Mouse (Mus musculus) retina, embryonic 14.5 days (tissue): ENCODE data around the gene Lin52.

Source experiments
- DNase-seq: peaks from one replicate; pipeline ENCODE4 v3.0.0-alpha.2; 2015; ENCODE audit warnings: low spot score

Gene Lin52

DNA sequence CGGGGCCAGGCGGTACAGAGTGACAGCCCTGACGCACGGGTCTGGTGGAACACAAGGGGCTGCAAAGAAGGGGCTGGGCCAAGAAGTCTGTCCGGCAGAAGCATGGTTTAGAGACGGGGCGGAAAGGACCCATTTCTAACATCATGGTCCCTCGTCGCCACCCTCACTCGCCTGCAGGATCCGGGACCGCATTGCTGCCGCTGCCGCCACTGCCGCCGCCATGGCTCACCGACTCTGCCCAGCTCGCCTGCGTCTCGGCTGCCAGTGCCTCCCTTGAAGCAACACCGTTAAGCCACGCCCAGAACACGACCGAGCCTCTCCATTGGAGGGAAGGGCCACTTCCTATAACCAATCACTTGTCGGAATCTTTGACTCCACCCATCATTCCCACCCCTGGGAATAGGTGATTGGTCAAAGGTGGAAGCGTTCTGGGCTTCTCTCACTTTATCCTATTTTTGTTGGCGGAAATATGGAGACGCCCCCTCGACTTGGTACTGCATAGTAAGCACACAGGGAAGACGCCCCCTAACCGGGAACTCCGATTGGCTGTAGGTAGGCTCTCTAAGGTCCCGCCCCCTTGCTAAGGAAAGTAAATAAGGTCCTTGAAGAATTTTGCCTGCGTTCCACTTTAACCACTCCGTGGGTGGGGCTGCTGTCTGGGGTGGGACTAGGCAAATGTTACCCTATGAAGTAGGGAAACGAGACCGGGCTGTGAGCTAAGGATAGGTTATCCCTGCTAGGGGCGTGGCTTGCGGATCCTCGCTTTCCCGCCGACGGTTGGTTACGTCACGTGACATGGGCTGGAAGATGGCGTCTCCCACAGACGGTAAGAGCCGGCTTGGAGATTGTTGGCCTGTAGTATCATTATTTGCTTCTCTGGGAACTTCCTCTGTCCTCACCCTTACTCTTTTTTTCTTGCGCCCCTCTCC, at the start of gene Lin52, which contains the start of gene Aldh6a1:
Lin52 (plus strand) TSS at position 705 of the 929 bp plus-strand sequence.
Aldh6a1 (minus strand) TSS at position 287 of the 929 bp plus-strand sequence.
- peak; percentile 99 for DNase-seq

DNA sequence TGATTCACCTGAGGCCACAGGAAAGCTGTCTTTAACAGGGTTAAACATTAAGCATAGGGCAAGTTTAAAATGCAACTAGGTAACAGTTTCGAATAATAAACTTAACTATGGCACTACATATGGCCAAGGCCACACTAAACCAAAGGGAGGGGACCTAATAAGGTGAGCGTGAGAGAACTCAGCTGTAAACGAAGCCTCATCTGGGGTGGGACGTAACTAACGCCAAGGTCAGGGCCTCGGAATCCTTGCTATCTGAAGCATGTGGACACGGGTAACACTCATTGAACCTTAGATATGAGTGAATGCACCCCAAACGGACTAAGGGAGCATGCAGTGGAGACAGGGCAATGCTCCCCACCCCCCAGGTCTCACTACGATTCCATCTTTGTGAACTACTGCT, 48.3 kb upstream of the Lin52 start:
- DNase-seq, result no peak

DNA sequence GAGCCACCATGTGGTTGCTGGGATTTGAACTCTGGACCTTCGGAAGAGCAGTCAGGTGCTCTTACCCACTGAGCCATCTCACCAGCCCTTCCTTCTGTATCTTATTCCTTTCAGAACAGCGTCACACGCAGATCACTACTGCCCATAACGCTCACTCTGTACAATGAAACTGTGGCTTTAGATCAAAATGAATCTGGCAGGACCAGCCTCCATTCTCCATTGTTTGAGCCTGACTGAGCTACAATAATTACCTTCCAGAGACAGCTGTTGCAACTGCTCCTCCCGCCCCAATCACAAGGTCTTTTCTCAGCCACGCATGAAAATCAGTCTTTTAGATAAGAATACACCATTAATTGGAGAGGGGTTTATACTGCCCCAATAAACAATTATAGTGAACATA, 46.7 kb upstream of the Lin52 start:
- DNase-seq, result peak; percentile 79

DNA sequence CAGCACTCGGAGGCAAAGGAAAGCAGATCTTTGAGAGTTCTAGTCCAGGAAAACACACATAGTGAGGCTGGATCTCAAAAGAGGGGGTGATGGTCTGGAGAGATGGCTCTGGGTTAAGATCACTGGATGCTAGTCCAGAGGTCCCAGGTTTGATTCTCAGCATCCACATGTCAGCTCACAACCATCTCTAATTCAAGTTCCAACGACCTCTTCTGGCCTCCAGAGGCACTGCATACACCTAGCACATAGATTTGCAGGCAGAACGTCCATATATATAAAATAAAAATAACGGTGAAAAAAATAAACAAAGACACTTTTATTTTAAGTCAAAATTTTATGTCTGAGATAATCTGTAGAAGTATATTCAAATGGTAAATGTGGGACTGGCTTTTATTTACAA, 44.0 kb upstream of the Lin52 start:
- DNase-seq, result peak; percentile 13

DNA sequence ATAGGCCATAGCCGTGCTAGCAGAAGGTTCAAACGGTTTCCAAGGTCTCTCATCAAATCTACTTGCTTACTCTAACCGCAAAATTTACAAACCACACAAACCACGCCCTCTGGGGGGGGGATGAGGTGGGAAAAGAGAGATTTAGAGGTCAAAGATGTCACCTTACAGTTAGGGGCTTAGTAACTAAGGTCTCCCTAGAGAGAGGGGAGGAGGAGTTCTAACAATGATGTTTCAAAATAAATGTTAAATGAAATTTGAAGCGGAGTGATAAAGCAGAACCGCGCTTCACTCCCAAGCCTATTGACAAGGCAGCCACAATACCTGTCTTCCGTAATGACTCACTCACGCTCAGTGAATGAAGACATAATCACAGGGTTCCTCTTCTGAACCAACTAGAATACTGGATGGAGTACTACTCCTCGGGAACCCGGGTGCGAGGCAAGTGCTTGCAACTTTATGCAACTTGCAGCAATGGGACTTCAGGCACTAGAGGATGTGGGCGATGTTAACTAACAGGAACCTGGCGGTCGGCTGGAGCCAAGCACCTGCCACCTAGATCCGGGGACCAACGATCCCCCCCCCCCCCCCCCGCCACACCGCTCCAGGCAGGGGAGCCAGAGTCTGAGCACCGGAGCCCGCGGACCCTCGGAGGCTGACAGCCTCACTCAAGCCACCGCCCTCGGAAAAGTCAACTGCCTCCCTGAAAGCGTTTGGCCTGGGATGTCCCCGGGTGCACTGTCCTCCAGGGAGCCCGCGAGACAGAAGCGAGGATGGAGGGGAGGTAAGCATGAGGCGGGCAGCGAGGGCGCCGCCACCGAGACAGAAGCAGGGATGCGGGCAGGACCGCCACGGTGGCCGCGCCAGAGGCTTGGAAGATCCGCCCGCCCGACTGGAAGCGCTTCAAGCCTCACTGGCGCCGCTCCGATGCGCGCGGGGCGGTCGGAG, 43.1 kb upstream of the Lin52 start:
- DNase-seq, result peak; percentile 23

DNA sequence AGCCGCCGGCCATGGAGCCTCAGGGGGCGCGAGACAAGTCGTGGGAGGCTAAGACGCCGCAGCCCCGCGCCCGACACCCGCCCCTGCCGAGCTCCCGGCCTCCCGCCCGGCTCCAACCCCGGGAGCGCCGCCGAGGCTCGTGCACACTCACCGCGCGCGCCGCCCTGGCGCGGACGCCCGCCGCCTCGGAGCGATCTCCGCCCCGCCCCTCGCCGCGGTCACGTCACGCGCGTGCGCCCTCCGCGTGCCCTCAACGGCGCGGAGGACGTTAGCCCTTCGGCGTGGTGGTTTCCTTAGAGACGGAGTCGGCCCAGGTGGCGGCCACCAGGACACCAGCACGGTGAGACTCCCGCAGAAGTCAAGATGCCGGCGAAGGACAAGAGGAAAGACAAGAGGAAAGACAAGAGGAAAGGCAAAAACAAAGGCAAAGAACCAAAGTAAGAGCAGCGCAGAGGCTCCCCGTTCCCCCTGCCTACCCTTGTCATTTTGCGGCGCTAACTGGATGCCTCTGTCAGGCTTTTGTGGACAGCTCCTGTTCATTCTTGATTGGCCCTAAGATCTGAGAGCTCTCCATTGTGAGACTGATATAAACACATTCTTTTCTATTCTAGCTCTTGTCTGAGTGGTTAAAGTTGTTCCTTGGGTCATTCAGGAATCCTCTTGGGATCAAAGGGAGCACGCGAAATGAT, 42.3 kb upstream of the Lin52 start, which contains the start of the genes Entpd5 and Bbof1:
Entpd5 (minus strand) TSS at position 211 of the 689 bp plus-strand sequence.
Bbof1 (plus strand) TSS at position 253 of the 689 bp plus-strand sequence.
- peak; percentile 90 for DNase-seq

DNA sequence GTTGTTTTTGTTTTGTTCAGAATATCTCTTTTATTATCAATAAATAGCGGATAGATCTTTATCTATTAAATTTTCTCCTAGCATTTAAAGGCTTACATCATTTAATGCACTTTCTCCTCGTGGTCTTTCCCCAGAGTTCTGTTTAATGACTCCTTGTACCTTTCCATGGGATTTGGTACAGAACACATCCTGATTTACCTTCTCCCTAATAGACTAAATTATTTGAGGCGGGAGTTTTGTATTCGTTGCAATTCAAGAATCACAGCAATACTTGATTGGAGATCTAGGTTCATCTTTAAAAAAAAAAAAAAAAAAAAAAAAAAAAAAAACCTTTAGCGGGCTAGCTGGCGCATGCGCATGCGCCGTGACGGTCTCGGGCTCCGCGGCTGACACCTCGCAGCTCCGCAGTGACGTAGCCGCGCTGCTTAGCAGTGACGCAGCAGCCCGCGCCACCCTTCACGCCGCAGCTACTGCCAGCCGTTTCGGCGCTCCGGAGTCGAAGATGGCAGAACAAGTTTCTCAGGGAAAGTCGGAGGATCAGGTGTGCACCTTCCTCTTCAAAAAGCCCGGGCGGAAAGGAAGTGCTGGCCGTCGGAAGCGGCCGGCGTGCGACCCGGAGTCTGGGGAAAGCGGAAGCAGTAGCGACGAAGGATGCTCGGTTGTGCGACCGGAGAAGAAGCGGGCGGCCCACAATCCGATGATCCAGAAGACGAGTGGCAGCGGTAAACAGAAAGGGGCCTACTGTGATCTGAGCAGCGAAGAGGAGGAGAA, 34.2 kb upstream of the Lin52 start, which contains the start of gene Rnf113a2:
Rnf113a2 (plus strand) TSS at position 363 of the 771 bp plus-strand sequence.
- DNase-seq, result peak; percentile 88

DNA sequence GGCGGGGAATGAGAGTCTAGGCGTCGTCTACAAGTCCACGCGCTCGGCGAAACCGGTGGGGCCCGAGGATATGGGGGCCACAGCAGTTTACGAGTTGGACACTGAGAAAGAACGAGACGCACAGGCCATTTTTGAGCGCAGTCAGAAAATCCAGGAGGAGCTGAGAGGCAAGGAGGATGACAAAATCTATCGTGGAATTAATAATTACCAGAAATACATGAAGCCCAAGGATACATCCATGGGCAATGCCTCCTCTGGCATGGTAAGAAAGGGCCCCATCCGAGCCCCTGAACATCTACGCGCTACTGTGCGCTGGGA, 33.7 kb upstream of the Lin52 start:
- DNase-seq, result no peak

DNA sequence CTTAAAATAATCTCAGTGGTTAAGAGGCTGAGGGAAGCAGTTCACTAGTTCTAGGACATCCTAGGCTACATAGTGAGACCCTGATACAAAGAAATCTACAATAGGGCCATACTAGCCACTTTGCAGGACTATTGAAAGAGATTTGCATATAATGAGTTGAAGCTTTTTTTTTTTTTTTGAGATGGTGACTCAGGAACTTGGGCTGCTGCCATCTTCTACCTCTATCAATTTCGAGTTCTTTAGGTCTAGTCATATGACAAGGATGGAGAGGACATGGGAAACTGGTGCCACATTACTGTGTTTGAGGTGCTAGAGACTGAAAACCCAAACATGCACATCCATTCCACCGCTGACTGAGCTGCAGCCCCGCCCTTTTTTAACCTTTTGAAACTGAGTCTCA, 27.2 kb upstream of the Lin52 start:
- DNase-seq, result no peak

DNA sequence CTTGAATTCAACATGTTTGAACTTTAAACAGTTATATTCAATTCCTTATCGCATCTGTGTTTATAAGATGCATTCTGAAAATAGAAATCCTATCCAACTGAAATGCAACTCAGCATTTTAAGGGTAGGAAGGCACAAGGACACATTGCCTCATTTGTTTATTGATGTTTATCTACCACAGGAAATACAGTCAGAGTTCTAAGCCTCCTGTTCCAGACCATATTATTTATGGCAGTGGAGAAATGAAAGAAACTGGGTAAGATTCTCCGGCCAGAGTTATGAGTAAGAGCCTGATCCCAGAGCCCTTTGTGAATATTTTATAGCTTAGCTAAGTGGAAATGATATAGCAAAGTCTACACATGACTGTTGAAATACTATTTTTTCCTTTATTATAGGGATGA, 21.4 kb upstream of the Lin52 start:
- DNase-seq, result no peak

DNA sequence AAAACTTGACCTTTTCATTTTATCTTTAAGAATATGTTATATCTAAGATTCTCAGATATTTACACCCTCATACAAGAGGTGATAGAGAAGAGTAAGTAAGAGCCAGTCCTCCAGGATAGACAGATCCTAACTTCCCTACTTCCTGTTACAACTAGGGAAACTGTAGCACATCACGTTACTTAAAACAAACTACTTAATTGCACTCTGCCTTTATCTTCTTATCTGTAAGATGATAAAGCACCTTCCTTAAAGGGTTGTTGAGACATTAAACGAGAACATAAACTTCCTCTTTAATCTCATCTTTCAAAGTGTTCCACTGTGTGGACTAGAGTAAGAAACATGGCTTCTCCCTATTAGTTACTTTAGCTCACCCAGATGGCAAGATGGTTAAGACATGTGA, 12.5 kb upstream of the Lin52 start:
- DNase-seq, result no peak

DNA sequence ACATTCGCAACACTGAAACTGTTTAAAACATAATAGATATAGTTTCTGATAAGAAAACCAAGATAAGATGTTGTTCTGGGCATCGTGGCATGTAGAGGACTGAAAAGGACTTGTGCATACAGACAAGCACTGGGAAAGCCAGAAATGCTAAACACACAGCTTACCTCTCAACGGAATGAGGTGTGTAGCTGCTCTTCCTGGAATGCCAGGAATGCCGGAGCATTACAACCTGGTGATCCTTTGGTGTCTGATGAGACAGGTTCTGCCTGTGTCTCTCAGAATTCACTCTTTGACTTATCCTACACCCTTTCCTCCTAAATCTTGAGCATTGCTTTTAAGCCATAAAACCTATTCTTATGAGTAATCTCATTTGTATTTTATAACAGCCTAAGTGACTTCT, 8.7 kb upstream of the Lin52 start:
- no peak for DNase-seq

DNA sequence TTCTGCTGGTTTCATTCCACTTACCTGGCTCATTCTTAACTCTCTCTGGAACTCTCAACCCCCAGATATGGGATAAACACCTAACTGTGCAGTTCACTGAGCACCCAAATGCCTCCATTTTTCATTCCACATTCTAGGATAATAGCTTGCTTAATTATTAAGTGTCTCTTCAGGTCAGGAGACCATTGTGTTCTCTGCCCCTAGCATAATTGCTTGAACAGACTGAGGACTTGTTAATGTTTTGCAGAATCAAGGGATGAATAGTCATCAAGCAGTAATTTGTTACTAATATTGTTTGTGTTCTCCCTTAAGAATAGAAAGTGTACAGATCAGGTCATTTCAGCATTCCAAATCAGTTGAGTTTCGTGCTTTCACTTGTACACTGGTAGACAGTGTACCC, 3.8 kb upstream of the Lin52 start:
- no peak for DNase-seq

DNA sequence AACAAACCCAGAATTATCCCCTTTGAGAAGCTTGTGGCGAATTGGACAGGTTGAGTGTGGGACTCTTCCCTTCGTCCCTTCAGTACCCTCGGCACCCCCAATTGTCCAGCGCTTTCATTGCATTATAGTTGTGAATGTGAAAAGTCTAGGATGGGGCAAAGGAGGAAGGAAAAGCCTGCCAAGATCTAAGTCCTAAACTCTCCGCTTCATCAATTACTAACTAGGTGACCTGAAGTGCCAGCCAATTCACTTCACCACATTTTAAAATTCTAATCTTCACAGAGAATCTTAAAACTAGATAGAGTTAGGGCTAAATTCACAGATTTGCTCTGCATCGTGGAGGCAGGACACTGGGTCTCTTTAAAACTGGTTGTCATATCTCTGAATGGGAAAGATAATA, 3.0 kb upstream of the Lin52 start:
- no peak for DNase-seq

DNA sequence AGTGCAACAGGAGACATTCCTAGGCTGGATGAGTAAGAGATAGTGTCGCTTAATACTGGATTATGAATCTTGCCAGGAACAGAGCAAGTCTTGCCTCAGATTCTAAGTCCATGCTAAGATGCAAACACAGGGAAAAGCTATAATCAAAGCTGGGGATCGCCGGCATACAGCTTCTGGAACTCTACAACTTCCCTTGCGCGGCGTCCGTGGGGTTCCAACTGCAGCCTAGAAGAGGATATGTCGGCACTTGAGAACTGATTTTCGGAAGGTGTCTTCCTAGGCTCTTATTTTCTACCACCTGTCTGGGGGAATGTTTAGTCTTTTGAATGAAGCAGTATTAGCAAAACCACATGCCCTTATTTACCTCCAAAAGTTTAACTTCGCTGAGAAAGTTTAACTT, 1.3 kb upstream of the Lin52 start:
- DNase-seq, result no peak

DNA sequence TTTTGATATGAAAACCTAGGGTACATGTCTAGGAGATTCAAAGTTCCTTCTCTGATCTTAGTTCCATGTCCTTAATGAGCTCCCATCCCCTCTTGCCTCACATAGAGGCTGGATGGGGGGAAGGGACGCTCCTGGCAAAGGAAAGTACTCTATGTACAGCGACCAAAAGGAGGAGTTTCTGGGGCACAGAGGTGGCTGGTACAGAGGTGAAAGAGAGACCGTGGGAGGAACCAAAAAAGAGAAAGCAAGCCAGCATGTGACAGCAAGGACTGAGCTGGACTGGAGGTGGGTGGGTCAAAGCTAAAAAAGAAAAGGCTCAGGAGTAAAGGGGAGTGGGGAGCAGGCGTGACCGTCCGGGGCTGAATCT, 888 bp upstream of the Lin52 start:
- no peak for DNase-seq

DNA sequence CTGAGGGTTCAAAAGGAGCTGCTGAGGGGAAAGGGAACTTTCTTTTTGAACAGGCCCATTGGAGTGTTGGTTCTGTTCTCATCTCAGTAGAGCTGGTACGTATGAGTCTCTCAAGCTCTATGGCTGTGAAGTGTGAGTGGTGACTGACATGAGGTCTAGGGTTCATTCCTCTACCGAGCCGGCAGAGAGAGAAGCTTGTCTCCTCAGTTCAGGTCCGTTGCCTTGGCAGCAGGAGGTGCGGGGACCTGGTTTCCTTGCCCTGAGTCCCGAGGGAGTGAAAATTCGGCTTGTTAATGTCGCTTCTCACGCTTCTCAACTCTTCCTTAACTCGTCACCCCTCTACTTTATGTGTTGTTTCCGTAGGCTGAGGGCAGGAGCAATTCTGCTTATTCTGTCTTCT, 579 bp downstream of the Lin52 start:
- no peak for DNase-seq

DNA sequence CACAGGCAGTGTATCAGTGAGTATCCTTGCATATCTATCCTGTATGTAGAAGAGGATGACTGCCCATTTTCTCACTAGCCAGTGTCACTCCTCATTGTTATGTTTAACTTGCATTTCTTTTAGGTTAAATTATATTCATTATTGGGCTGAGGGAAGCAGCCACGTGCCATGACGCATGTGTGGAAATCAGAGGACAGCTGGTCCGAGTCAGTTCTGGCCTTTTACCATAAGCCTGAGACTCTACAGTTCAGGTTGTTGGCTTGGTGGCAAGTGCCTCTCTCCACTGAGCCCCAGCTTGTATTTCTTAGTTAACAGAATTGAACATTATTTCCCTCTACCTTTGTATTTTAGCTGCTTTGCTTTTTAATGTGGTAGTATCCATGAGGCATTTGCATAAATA, 5.7 kb downstream of the Lin52 start:
- DNase-seq, result no peak

DNA sequence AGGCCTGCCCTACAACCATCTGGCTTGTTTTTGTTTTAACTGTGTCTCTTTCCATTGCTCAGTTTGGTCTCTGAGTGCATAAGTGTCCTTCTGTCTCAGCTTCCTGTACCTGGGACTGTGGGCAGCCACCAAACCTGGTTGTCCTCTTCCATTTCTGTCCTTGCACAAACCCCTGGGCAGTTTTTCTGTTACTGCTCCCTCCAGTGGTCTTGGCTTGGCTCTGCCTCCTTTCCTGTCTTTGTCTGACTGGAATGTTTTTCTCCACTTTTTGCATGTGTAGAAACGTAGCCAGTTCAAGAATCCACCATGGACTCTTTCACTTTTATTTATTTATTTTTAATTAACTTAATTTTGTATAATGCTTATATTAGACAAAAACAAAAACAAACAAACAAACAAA, 8.6 kb downstream of the Lin52 start:
- DNase-seq, result peak; percentile 29

DNA sequence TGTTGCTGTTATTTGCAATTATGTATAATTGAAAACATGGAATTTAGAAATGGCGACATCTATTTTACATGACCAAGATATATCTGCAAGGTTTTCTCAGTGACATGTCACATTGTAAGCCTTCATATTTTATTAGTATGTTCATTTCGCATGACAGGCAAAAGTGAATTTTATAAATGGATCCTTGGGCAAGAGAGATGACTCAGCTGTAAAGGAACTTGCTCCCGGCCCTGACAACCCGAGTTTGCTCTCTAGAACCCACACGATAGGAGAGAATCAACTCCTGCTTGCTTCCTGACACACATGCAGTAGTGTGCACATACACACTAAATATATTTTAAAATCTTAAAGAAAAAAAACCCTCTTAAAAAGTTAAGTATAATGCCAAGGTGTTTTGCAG, 10.2 kb downstream of the Lin52 start:
- no peak for DNase-seq

DNA sequence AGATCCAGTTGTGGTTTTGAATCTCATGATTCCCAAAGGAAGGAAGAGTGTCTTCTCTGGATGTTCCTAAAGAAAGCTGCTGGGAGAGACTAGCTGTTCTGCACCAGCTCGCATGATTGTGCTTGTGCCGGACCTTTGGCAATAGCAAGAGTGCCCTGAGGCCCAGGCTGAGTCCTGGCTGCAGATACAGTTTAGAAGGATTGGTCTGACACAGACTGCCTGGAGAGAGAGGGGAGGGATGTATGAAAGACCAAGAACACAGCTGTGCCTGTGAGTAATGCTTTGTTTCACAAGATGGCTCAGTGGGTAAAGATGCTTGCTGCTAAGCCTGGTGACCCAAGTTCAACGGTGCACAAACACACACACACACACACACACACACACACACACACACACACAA, 11.6 kb downstream of the Lin52 start:
- no peak for DNase-seq
